Mouse (Mus musculus) embryo, embryonic 10 days (tissue): ENCODE measurements around the gene Fkbpl.

Source experiments
- DNase-seq: peaks from one replicate; pipeline ENCODE4 v3.0.0-alpha.2; 2015; ENCODE audit warnings: low spot score

The Fkbpl gene

GRCm38 (mm10) chr17:34627093-34627942 is 17.2 kb upstream of the Fkbpl start:
- peak; percentile 95 for DNase-seq

GRCm38 (mm10) chr17:34627943-34628643 is 16.5 kb upstream of the Fkbpl start, which contains the start of gene Ppt2:
Gene Ppt2 (minus strand): TSS chr17:34628510.
- peak; percentile 39 for DNase-seq

GRCm38 (mm10) chr17:34628644-34628967 is 16.0 kb upstream of the Fkbpl start:
- no peak for DNase-seq

- peak; percentile 71 for DNase-seq
Measured at GRCm38 (mm10) chr17:34629221-34629751, 15.3 kb upstream of the Fkbpl start, which contains the start of gene Prrt1. Gene Prrt1 (plus strand): TSS chr17:34629533.

GRCm38 (mm10) chr17:34629796-34630603 is 14.6 kb upstream of the Fkbpl start:
- DNase-seq = no peak

- no peak for DNase-seq
Measured at GRCm38 (mm10) chr17:34630761-34631301, 13.7 kb upstream of the Fkbpl start.

- no peak for DNase-seq
Measured at GRCm38 (mm10) chr17:34631647-34632046, 12.9 kb upstream of the Fkbpl start.

- peak; percentile 62 for DNase-seq
Measured at GRCm38 (mm10) chr17:34632261-34632691, 12.3 kb upstream of the Fkbpl start.

GRCm38 (mm10) chr17:34635671-34636070 is 8.9 kb upstream of the Fkbpl start:
- no peak for DNase-seq

GRCm38 (mm10) chr17:34637459-34637858 is 7.1 kb upstream of the Fkbpl start:
- DNase-seq = no peak

- no peak for DNase-seq
Measured at GRCm38 (mm10) chr17:34639461-34640255, 4.9 kb upstream of the Fkbpl start.

- DNase-seq = peak; percentile 75
Measured at GRCm38 (mm10) chr17:34640778-34641601, 3.6 kb upstream of the Fkbpl start.

- no peak for DNase-seq
Measured at GRCm38 (mm10) chr17:34641945-34642344, 2.6 kb upstream of the Fkbpl start.

- no peak for DNase-seq
Measured at GRCm38 (mm10) chr17:34643379-34643778, 1.2 kb upstream of the Fkbpl start.

- DNase-seq = no peak
Measured at GRCm38 (mm10) chr17:34643944-34644343, 620 bp upstream of the Fkbpl start.

GRCm38 (mm10) chr17:34645256-34645829 is 779 bp downstream of the Fkbpl start:
- no peak for DNase-seq

GRCm38 (mm10) chr17:34645831-34646511 is 1.4 kb downstream of the Fkbpl start:
- DNase-seq = no peak

- DNase-seq = peak; percentile 99
Measured at GRCm38 (mm10) chr17:34646906-34647787, 2.6 kb downstream of the Fkbpl start, which contains the start of gene Atf6b. Gene Atf6b (plus strand): TSS chr17:34647146.
